16 mouse cellular contexts compared by ENCODE assay signal in genomic region chr3:99338756-99339155, GRCm38 (mm10).
DNase-seq lines count a peak whose midpoint lies in the region; TF ChIP-seq lines count a peak whose summit lies in the region.
"Had no signal": no experiment of that assay in that cellular context is flagged by ENCODE, and none has a peak within 500 bp of the region (broad histone marks: within the 10 kb centered on the region; RNA-seq: fewer than 3 reads in every experiment).

No protein-coding gene starts in this region.

- peak; percentile 25 to 31 for DNase-seq in cerebellum, postnatal 14 days
- DNase-seq in cerebellum, adult 8-10 months, result no peak
- DNase-seq in 3T3-L1 (ENCODE audit: low read depth, low spot score), result peak; percentile 41
- peak; percentile 69 for DNase-seq in gastrocnemius, adult 2 months
- peak; percentile 29 for DNase-seq in gastrocnemius, postnatal 25 days
- no peak for DNase-seq in embryo, embryonic 9.5 days (ENCODE audit: extremely low spot score)
- DNase-seq in adrenal gland, adult 18-20 months (ENCODE audit: low spot score in 2 of 2), result no peak
- DNase-seq: adrenal gland, adult 8-10 months; adrenal gland, postnatal 36 days; cerebellum, adult 2 months; embryo, embryonic 11 days; kidney, adult 2 months had no signal

- TF ChIP-seq CTCF in gastrocnemius, adult 2 months (IDR thresholded peaks at IDR 0.05), result no peak

- no peak overlapping the region for H3K4me3 ChIP-seq in gastrocnemius, adult 2 months
- H3K4me3 ChIP-seq: embryonic facial prominence, embryonic 12.5 days; forebrain, embryonic 15.5 days; heart, embryonic 10.5 days; hindbrain, embryonic 15.5 days had no signal

- peak overlapping the region; percentile 61 for H3K27ac ChIP-seq in gastrocnemius, adult 2 months
- H3K27ac ChIP-seq: embryonic facial prominence, embryonic 12.5 days; forebrain, embryonic 15.5 days; heart, embryonic 10.5 days; hindbrain, embryonic 15.5 days had no signal

- intact Hi-C loops in gastrocnemius, adult 2 months (cut with DNase I), result loop anchor here (10.0 kb wide), 1 partner anchor 596 kb away; no protein-coding TSS in a partner anchor

Comparison
In these comparisons a context has a peak if more than half of its experiments do, and no peak if none do; other contexts are left out.
1. DNase-seq: peak in cerebellum, postnatal 14 days (2 of 2), 3T3-L1 (single experiment), gastrocnemius, adult 2 months (single experiment) and gastrocnemius, postnatal 25 days (single experiment); none in cerebellum, adult 8-10 months (single experiment), embryo, embryonic 9.5 days (single experiment) and adrenal gland, adult 18-20 months (0 of 2).